Mouse (Mus musculus) hematopoietic stem cell, adult 5-6 weeks (primary cell): ENCODE measurements at regions not wholly inside any gene's neighbourhood (a gene's known extent, or its start where the extent isn't known, plus 50 kb on each side); places are given as distances from the start of the nearest gene placed in this dataset.
"Not testable (repeated sequence)": the region's sequence is repeated elsewhere in the genome, so short reads cannot be mapped to it uniquely, and the experiment has no call there.

ENCODE experiments used
- ATAC-seq, 2 experiments: fragments of 125-278 bp in 1 of 2; replicated peaks in 1 of 2; 2 replicates each; pipeline ENCODE4 v1.8.0; 2016 to 2017; ENCODE audit warnings: inconsistent platforms in 2 of 2, mild to moderate bottlenecking in 2 of 2, moderate number of reproducible peaks in 2 of 2, low read depth in 1 of 2, moderate TSS enrichment in 1 of 2; ENCODE audit not compliant: low FRiP score in 2 of 2, poor library complexity in 2 of 2, severe bottlenecking in 2 of 2, insufficient read depth in 1 of 2, low TSS enrichment in 1 of 2

GRCm38 (mm10) chr16:76958597-76959392 is 54.7 kb upstream of the Usp25 start:
- ATAC-seq: no peak

- ATAC-seq: no peak
Observed at GRCm38 (mm10) chr16:76957491-76957890, 56.0 kb upstream of the Usp25 start.

- no peak for ATAC-seq
Observed at GRCm38 (mm10) chr16:76957090-76957489, 56.4 kb upstream of the Usp25 start.

DNA sequence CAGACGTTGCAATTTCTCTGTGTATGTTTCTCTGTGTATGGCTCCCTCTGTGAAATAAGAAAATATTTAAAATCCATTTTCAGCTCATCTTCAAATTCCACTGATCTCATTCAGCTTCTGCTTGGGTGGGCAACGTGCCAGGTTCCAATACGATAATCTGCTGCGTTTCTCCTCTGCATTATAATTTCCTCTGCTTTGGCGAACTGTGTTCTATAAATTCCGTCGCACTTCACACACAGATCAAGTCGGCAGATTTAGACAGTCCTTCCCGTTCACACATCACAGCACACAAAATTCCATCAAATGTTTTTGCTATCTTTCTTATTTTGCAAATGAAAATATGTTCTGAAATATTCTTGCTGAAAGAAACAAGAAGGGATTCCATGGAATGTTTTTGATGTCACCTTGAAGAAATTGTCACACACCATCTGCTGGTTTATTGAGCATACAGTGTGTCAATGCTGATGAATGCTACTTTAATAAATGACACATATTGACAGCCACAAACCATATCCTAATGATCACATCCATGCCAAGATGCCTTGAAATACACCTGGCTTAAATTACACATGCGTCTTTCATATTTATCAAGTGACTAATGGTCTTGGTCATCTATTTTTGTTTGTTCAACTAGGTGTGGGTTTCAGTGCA is 62.5 kb upstream of the Usp25 start:
- no peak for ATAC-seq

DNA sequence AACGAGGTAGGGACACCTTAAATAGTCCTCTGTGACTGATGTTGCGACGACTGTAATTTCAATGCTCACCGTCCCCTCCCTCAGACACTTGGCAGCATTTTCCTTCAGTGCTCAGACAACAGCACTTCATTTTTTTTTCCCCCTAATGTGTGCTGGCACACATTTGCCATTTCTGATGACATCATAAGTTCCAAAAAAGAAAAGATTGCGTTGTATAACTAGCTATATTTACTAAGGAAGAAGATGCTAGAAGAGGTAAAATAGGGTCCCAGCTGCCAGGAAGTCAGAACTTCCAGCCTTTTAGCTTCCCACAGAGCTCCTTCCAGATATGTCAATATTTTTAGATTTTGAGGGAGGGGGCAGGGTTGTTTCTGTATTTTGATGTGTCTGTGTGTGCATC is 66.5 kb upstream of the Usp25 start:
- no peak for ATAC-seq

DNA sequence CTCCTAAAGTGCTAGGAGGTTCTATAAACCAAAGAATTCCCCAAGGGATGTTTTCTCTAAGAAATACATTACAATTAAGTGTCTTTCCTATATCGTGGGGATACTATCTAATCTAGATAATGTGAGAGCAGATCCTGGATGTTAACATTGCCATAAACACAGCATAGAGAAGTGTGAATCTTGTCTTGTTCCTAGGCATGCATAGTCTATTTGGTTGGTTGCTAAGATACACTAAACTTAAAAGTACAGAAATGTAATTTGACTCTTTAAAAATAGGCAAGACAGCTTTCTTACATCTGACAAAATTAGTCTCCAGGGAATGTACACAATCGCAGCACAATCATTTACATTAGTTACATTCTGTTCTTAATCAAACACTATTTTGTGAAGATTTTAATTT is 75.4 kb upstream of the Usp25 start:
- ATAC-seq: no peak

DNA sequence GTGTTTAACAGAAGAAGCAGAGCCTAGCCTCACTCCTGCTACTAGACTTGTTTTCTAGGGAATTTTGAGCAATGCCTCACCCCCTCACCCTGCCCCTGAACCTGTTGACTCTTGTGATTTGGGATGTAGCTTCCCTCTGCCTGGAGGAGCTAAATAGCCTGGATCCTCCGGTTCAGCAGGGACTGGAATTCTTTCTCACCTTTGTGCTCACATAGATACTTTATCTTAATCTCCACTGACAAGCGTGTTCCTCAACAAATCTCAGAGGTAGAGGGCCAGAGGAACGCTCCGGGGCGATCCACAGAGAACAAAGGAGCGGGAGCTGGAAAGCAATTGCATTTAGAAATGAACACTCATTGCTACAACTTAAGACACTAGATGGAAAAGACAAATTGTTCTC is 85.6 kb upstream of the Usp25 start:
- ATAC-seq: no peak

DNA sequence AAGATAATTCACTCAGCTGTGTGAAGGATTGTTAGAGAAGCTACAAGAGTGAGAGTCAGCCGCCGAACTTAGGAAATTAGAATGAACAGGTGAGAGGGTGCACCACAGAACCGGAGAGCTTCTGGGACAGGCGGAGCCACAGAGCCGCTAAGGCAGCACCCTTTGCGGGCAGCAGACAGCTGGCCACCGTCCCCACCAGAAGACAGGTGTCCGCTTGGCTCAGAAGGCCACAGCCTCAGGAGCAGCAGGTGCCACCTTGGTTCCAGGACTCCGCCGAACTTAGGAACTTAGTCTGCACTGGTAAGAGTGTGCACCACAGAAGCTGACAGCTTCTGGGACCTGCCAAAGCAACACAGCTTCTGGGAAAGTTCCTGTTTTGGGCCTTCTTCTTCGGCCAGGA is 93.4 kb upstream of the Usp25 start:
- ATAC-seq: not testable (repeated sequence)

GRCm38 (mm10) chr16:76918598-76918997 is 94.9 kb upstream of the Usp25 start:
- no peak for ATAC-seq

DNA sequence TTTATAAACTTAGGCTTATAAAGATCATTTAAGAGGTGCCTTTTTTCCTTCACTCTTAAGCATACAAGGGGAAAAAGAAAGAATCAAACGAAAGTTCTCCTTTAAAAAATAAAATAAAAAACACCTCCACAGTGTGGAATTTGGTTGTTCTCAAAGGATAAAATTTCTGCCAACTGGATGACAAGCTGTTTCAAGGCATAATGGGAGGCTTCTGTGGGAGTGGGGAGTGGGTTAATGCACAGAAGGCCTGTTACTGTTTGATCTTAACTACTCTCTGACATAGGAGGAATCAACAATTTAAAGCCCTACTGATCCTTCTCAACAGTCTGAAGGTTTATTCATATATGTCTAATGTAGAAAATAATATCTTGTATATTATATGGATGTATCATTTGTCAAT is 99.2 kb upstream of the Usp25 start:
- no peak for ATAC-seq

- no peak for ATAC-seq
Observed at GRCm38 (mm10) chr16:76905205-76905996, 108.1 kb upstream of the Usp25 start.

- ATAC-seq: peak in 1 of 2 experiments; percentile 22; a peak in 1 of 4 replicates
Observed at GRCm38 (mm10) chr16:76899083-76899482, 114.4 kb upstream of the Usp25 start.

DNA sequence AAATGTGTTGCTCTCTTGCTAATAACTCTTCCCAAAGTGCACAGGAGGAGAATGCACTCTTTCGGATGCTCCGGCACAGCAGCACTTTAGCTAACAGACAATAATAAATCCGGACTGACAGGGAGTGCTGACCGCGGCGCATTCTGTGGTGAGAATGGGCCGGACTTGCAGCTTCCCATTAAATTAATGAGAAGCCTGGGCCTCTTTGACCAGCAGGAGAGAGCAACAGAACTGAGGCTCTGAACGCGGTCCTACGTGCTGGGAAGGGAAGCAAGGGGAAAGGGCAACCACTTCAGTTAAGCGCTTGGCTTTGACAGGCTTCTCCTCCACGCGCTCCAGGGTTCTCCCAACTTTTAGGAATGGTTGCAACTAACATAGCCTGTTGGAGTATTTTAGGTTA is 117.2 kb upstream of the Usp25 start:
- ATAC-seq: no peak

DNA sequence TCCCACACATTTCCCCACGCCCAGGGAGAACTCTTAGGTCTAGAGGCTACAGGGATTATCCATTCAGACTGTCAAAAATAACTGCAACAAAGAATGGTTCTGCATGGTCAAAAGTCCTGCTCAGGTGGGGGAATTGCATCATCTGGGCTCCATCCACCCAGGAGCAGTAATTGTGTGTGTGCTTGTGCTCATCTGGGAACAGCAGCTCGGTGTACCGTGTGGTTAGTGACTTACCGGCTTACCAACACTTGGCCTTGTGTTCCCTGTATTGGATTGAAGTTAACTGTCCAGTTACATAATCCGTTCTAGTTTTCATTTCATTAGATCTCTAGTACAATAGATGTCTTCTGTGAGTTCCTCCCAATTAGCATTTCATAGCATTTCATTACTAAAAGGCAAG is 117.7 kb upstream of the Usp25 start:
- ATAC-seq: no peak

DNA sequence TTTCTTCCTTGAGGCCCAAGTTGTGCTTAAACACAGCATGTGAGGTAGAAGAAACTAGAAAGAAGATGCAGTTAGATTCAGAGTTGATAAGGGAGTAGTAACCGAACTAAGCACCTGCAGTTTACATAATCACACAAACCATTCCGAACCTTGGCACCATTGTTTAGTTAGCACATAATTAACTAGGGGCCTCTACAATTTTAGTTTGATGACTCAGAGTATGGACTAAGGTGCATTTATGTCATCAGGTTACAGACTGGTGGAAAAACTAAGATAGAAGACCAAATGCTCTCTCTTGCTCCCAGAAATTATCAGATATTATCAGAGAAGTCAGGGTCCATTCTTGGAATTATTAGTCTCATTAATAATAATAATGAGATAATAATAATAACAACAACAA is 134.9 kb upstream of the Usp25 start:
- no peak for ATAC-seq

DNA sequence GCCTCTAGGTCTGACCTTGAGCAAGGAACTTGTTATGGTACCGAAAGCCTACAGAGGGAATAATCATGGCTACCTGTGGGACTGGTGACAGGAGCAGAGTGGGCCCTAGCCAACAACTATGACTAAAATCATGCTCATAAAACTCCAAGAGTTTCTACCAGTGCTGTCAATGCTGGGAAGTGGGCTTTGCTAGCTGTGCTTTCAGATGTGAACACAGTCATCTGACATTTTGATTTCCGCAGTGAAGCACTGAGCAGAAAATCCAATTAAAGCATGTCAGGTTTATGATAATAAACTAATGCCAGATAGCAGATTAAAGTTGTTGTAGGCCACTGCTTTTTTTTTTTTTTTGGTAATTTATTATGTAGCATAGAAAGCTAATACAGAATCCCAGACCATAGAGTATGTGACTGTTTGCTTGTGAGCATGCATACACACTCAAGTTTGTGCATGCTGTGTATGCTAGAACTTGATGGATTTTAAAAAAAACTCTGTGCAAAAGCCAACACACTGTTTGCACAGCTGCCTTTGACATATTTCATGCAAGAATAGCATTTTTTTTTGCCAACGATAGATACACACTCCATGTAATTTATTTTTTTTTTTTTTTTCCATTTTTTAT is 138.0 kb upstream of the Usp25 start:
- no peak for ATAC-seq

DNA sequence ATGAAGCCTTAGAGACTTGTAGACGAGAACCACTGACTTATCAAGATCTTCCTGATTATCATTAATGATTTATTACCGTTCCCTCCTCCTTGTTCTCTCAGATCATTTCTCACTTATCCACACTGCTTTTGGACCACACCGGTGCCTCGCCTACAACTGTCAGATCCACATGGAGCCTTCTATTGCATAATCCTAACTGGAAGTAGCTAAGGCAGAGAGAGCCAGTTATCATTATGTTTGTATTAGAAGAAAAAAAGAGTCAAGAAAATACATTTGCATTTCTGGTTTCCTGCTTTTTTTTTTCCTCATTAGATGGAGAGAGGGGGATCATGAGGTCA is 147.1 kb upstream of the Usp25 start:
- no peak for ATAC-seq
